In the genomic region with DNA sequence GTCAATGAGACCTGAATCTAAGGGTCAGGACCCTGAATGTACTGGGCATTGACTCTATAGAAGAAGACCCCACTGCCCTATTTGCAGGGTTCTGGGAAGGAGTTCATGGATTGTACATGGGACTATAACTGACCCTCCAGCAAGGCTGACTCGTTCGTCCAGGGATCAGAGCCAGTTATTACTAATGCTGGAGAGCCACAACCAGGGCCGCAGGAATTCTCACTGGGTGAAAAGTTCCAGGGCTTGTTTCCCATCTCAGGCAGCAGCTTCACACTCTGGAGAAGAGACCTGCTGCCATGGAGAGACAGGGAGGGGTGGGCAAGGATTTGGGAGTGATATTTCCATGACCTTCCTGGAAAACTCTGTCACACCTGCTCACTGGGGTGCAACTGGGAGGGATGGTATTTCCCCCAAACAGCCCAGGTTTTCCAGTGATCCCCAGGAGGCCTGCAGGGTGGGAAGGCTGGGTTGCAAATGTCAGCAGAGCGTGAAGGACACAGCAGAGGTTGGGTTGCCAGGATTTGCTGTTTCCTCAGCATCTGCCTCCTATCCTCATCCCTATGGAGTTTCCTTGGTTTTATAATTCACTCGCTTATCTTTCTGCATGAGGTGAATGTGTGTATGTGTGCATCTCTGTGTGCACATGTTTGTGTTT, we compare ENCODE assay signal across 22 mouse cellular contexts.
DNase-seq lines count a peak whose midpoint lies in the region; ATAC-seq and TF ChIP-seq lines count a peak whose summit lies in the region.
"Had no signal": no experiment of that assay in that cellular context is flagged by ENCODE, and none has a peak within 500 bp of the region (broad histone marks: within the 10 kb centered on the region; RNA-seq: fewer than 3 reads in every experiment).

No protein-coding gene starts in this region.

- WGBS in limb, embryonic 11.5 days = 83% methylated on average over 5 of the region's 5 CpGs
- WGBS in limb, embryonic 10.5 days = 82% methylated on average over 5 of the region's 5 CpGs

- no peak overlapping the region; the same call in 1 of the 2 replicates for H3K27ac ChIP-seq in gastrocnemius, adult 2 months
- H3K27ac ChIP-seq in limb, embryonic 11.5 days (replicated peaks; ENCODE audit: low read depth, low read length) = no peak overlapping the region
- H3K27ac ChIP-seq in limb, embryonic 10.5 days = no peak overlapping the region
- H3K27ac ChIP-seq: hindbrain, embryonic 13.5 days; macrophage; midbrain, embryonic 12.5 days had no signal

- 0 out of 2 replicates have a peak overlapping the region, but pooled peaks have one; percentile 22 for H3K9ac ChIP-seq in limb, embryonic 11.5 days (ENCODE audit: low read length)
- H3K9ac ChIP-seq: heart, embryonic 12.5 days; hindbrain, embryonic 13.5 days; midbrain, embryonic 12.5 days had no signal

- intact Hi-C loops in gastrocnemius, adult 2 months (cut with DNase I) = no loop called here
- intact Hi-C loops in left cerebral cortex, postnatal 25 days (cut with DNase I) = no loop called here

- H3K9me3 ChIP-seq in limb, embryonic 11.5 days (ENCODE audit: control insufficient read depth, low read length) = no peaks in the 10 kb centered on the region
- H3K9me3 ChIP-seq in limb, embryonic 10.5 days (replicated peaks) = no peaks in the 10 kb centered on the region
- H3K9me3 ChIP-seq: heart, embryonic 12.5 days; hindbrain, embryonic 13.5 days; midbrain, embryonic 12.5 days had no signal

- DNase-seq in gastrocnemius, adult 2 months = peak; percentile 38
- no peak for DNase-seq in gastrocnemius, postnatal 10 days
- DNase-seq in limb, embryonic 11.5 days (ENCODE audit: low spot score) = no peak
- DNase-seq in limb, embryonic 10.5 days (ENCODE audit: low spot score) = no peak
- DNase-seq in adipocyte (ENCODE audit: low spot score) = peak; percentile 70
- DNase-seq in cerebellum, postnatal 25 days = no peak
- no peak for DNase-seq in left cerebral cortex, postnatal 25 days (ENCODE audit: low spot score in 2 of 2)
- DNase-seq: adrenal gland, postnatal 14 days; cerebellum, adult 2 months; gastrocnemius, postnatal 14 days; heart, postnatal 10 days; layer of hippocampus, adult 9-11 months; left cerebral cortex, postnatal 4 days; thymus, adult 2 months; thymus, postnatal 4 days had no signal

- no peak for TF ChIP-seq CTCF in gastrocnemius, adult 2 months (IDR thresholded peaks at IDR 0.05)

- no peak for ATAC-seq in limb, embryonic 11.5 days (ENCODE audit: insufficient number of reproducible peaks, low FRiP score, low TSS enrichment, low read depth)
- ATAC-seq: activated CD4-positive, CD25-positive, alpha-beta regulatory T cell, adult 4 months; forebrain, embryonic 14.5 days; inflammation-experienced regulatory T-cells, adult 6 months had no signal

- no peak overlapping the region for H3K4me2 ChIP-seq in limb, embryonic 11.5 days (ENCODE audit: low read depth, severe bottlenecking)
- H3K4me2 ChIP-seq: heart, embryonic 12.5 days; hindbrain, embryonic 13.5 days; midbrain, embryonic 12.5 days had no signal

- H3K36me3 ChIP-seq in limb, embryonic 11.5 days (ENCODE audit: control insufficient read depth, insufficient read depth, low read length) = no peaks in the 10 kb centered on the region
- no peaks in the 10 kb centered on the region for H3K36me3 ChIP-seq in limb, embryonic 10.5 days
- H3K36me3 ChIP-seq: heart, embryonic 12.5 days; hindbrain, embryonic 13.5 days; midbrain, embryonic 12.5 days had no signal

- no peak overlapping the region for H3K4me3 ChIP-seq in gastrocnemius, adult 2 months
- no peak overlapping the region for H3K4me3 ChIP-seq in limb, embryonic 11.5 days (ENCODE audit: low read depth, low read length)
- no peak overlapping the region for H3K4me3 ChIP-seq in limb, embryonic 10.5 days
- H3K4me3 ChIP-seq: heart, embryonic 12.5 days; hindbrain, embryonic 13.5 days; midbrain, embryonic 12.5 days had no signal

- H3K27me3 ChIP-seq in limb, embryonic 11.5 days (ENCODE audit: control insufficient read depth, insufficient read depth, low read length) = no peaks in the 10 kb centered on the region
- no peaks in the 10 kb centered on the region for H3K27me3 ChIP-seq in limb, embryonic 10.5 days (ENCODE audit: low read depth, poor library complexity, severe bottlenecking)
- H3K27me3 ChIP-seq: heart, embryonic 12.5 days; hindbrain, embryonic 13.5 days; midbrain, embryonic 12.5 days had no signal

- peaks cover 6% of the 10 kb centered on the region for H3K4me1 ChIP-seq in limb, embryonic 11.5 days (ENCODE audit: control insufficient read depth, insufficient read depth, low read length)
- H3K4me1 ChIP-seq in limb, embryonic 10.5 days = peaks cover 21% of the 10 kb centered on the region

Comparison
In these comparisons a context has a peak if more than half of its experiments do, and no peak if none do; other contexts are left out.
1. DNase-seq: peak in gastrocnemius, adult 2 months (single experiment) and adipocyte (single experiment); none in gastrocnemius, postnatal 10 days (single experiment), limb, embryonic 11.5 days (single experiment), limb, embryonic 10.5 days (single experiment), cerebellum, postnatal 25 days (0 of 2) and left cerebral cortex, postnatal 25 days (0 of 2).